Mouse (Mus musculus) spleen, adult 2 months (tissue): ENCODE measurements around the gene Nkain2.

ENCODE experiments used
- CTCF ChIP-seq: fragments of 200-500 bp; IDR thresholded peaks from 2 replicates; pipeline ENCODE4 v1.5.1; 2011; ENCODE audit warnings: mild to moderate bottlenecking, inconsistent platforms; ENCODE audit not compliant: insufficient read depth, insufficient read length, insufficient replicate concordance; ENCODE audit errors: extremely low read depth
- POLR2A ChIP-seq: fragments of 200-500 bp; IDR thresholded peaks from 2 replicates; pipeline ENCODE4 v1.6.1; 2011; ENCODE audit warnings: low read depth, low read length, inconsistent platforms

DNA sequence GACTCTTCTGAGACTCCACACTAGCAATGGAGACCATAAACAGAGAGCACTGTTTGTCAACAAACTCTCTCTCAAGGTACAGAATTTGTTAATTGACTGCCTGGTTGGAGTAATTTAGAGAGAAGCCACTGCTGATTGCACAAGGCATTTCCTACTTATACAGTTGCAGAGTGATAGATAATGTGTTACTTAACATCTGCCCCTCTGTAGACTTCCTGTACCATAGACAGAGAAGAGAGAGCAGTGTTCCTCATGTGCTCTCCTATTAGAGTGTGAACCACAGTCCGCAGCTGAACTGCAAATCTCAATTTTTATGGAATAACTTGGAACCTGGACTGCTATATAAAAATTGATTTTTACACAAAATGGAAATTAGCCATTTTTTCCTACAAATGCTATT, 1022.0 kb downstream of the Nkain2 start:
- TF ChIP-seq POLR2A (no peak), CTCF (no peak)
